Mouse (Mus musculus) heart, embryonic 16.5 days (tissue): ENCODE measurements around the gene Sf3a3. TPM values are rescaled to one million over a fixed set of nuclear protein-coding genes. Genes with fewer than 3 reads are reported as not detected.

ENCODE experiments used
- ATAC-seq: fragments of 200-750 bp; cut with Nextera tagmentation; replicated peaks from 2 replicates; pipeline ENCODE4 v1.8.0; 2017; ENCODE audit warnings: moderate number of reproducible peaks; ENCODE audit not compliant: insufficient read depth, low FRiP score; ENCODE audit errors: extremely low read depth
- H3K27ac ChIP-seq: fragments of 300-500 bp; sonication (generic); 2 replicates; pipeline ENCODE4 v1.5.1; 2014; ENCODE audit warnings: mild to moderate bottlenecking, low read length, control low read depth, moderate library complexity
- H3K27me3 ChIP-seq: fragments of 300-500 bp; sonication (generic); 2 replicates; pipeline ENCODE4 v1.6.1; 2014; ENCODE audit warnings: low read length, mixed read lengths; ENCODE audit not compliant: control insufficient read depth, insufficient read depth
- H3K36me3 ChIP-seq: fragments of 300-500 bp; sonication (generic); 2 replicates; pipeline ENCODE4 v1.6.1; 2014; ENCODE audit not compliant: control insufficient read depth, insufficient read depth
- H3K4me1 ChIP-seq: fragments of 300-500 bp; sonication (generic); 2 replicates; pipeline ENCODE4 v1.6.1; 2014; ENCODE audit warnings: low read length, mixed read lengths; ENCODE audit not compliant: control insufficient read depth, insufficient read depth
- H3K4me2 ChIP-seq: fragments of 300-500 bp; sonication (generic); 2 replicates; pipeline ENCODE4 v1.6.1; 2014; ENCODE audit warnings: low read depth, mild to moderate bottlenecking, control low read depth, low read length
- H3K4me3 ChIP-seq: fragments of 300-500 bp; sonication (generic); 2 replicates; pipeline ENCODE4 v1.5.1; 2014; ENCODE audit warnings: mild to moderate bottlenecking, control low read depth, low read length
- H3K9ac ChIP-seq: fragments of 300-500 bp; sonication (generic); 2 replicates; pipeline ENCODE4 v1.6.1; 2014; ENCODE audit warnings: low read length, control low read depth
- H3K9me3 ChIP-seq: fragments of 300-500 bp; sonication (generic); replicated peaks from 2 replicates; pipeline ENCODE4 v1.6.1; 2016; ENCODE audit warnings: low read length; ENCODE audit not compliant: control insufficient read depth
- WGBS: fragments of 180-500 bp; shearing (Covaris S2); extraction: QIAGEN DNeasy Blood & Tissue Kit; methylation state at CpG from one replicate; pipeline ENCODE4 v1.1.7; 2014; 5-methylcytosine and 5-hydroxymethylcytosine counted together
- polyA plus RNA-seq: library from polyadenylated mRNA; unstranded; fragments of >200 nt; fragmentation: Nextera tagmentation; extraction: Ambion mirVana; gene quantifications from 2 replicates; pipeline ENCODE4 v1.2.1, GENCODE M21; 2015

Gene Sf3a3
- polyA plus RNA-seq, 1 experiment from 2014 or later, result 95.1 TPM

GRCm38 (mm10) chr4:124675958-124676357 lies 38.6 kb upstream of the Sf3a3 start:
- WGBS, result 88% methylated on average over 6 of the region's 6 CpGs
- H3K4me3 ChIP-seq, result no peak overlapping the region
- H3K36me3 ChIP-seq, result peaks cover 25% of the 10 kb centered on the region
- H3K27ac ChIP-seq, result no peak overlapping the region
- peaks cover 19% of the 10 kb centered on the region for H3K27me3 ChIP-seq
- no peak for ATAC-seq
- H3K9me3 ChIP-seq, result no peaks in the 10 kb centered on the region
- peaks cover 13% of the 10 kb centered on the region for H3K4me1 ChIP-seq
- H3K9ac ChIP-seq, result no peak overlapping the region
- no peak overlapping the region for H3K4me2 ChIP-seq

GRCm38 (mm10) chr4:124682270-124682669 lies 32.3 kb upstream of the Sf3a3 start:
- peaks cover 9% of the 10 kb centered on the region for H3K4me1 ChIP-seq
- H3K4me3 ChIP-seq, result no peak overlapping the region
- peaks cover 52% of the 10 kb centered on the region for H3K36me3 ChIP-seq
- no peak overlapping the region for H3K27ac ChIP-seq
- no peak overlapping the region for H3K4me2 ChIP-seq
- H3K9me3 ChIP-seq, result no peaks in the 10 kb centered on the region
- 49% methylated on average over 7 of the region's 7 CpGs for WGBS
- no peaks in the 10 kb centered on the region for H3K27me3 ChIP-seq
- ATAC-seq, result no peak
- H3K9ac ChIP-seq, result no peak overlapping the region

- H3K9ac ChIP-seq, result no peak overlapping the region
- no peak overlapping the region for H3K4me3 ChIP-seq
- H3K4me2 ChIP-seq, result no peak overlapping the region
- no peaks in the 10 kb centered on the region for H3K9me3 ChIP-seq
- H3K27ac ChIP-seq, result no peak overlapping the region
- H3K27me3 ChIP-seq, result no peaks in the 10 kb centered on the region
- WGBS, result 88% methylated on average over 4 of the region's 4 CpGs
- peaks cover 46% of the 10 kb centered on the region for H3K36me3 ChIP-seq
- ATAC-seq, result no peak
- H3K4me1 ChIP-seq, result peaks cover 9% of the 10 kb centered on the region
Measured at GRCm38 (mm10) chr4:124683474-124683873, 31.1 kb upstream of the Sf3a3 start.

GRCm38 (mm10) chr4:124685004-124685403 lies 29.6 kb upstream of the Sf3a3 start:
- H3K4me2 ChIP-seq, result no peak overlapping the region
- no peaks in the 10 kb centered on the region for H3K27me3 ChIP-seq
- ATAC-seq, result no peak
- no peak overlapping the region for H3K4me3 ChIP-seq
- 84% methylated on average over 4 of the region's 4 CpGs for WGBS
- H3K9ac ChIP-seq, result no peak overlapping the region
- H3K4me1 ChIP-seq, result peaks cover 9% of the 10 kb centered on the region
- no peak overlapping the region for H3K27ac ChIP-seq
- peaks cover 35% of the 10 kb centered on the region for H3K36me3 ChIP-seq
- no peaks in the 10 kb centered on the region for H3K9me3 ChIP-seq

- no peaks in the 10 kb centered on the region for H3K9me3 ChIP-seq
- peak overlapping the region; percentile 41 for H3K27ac ChIP-seq
- peaks cover 33% of the 10 kb centered on the region for H3K36me3 ChIP-seq
- H3K9ac ChIP-seq, result no peak overlapping the region
- no peak overlapping the region for H3K4me2 ChIP-seq
- peaks cover 9% of the 10 kb centered on the region for H3K4me1 ChIP-seq
- ATAC-seq, result no peak
- H3K27me3 ChIP-seq, result no peaks in the 10 kb centered on the region
- WGBS, result 62% methylated on average over 8 of the region's 8 CpGs
- no peak overlapping the region for H3K4me3 ChIP-seq
Measured at GRCm38 (mm10) chr4:124685453-124685852, 29.1 kb upstream of the Sf3a3 start.

- H3K36me3 ChIP-seq, result peaks cover 32% of the 10 kb centered on the region
- H3K4me2 ChIP-seq, result no peak overlapping the region
- peaks cover 9% of the 10 kb centered on the region for H3K4me1 ChIP-seq
- no peak overlapping the region for H3K4me3 ChIP-seq
- H3K9ac ChIP-seq, result 0 out of 2 replicates have a peak overlapping the region, but pooled peaks have one; percentile 24
- no peaks in the 10 kb centered on the region for H3K9me3 ChIP-seq
- 52% methylated on average over 8 of the region's 8 CpGs for WGBS
- ATAC-seq, result no peak
- H3K27ac ChIP-seq, result peak overlapping the region; percentile 41
- no peaks in the 10 kb centered on the region for H3K27me3 ChIP-seq
Measured at GRCm38 (mm10) chr4:124685897-124686402, 28.6 kb upstream of the Sf3a3 start.

GRCm38 (mm10) chr4:124691455-124691854 lies 23.1 kb upstream of the Sf3a3 start:
- Histone ChIP-seq H3K9ac (no peak overlapping the region), H3K4me3 (no peak overlapping the region), H3K4me1 (peaks cover 18% of the 10 kb centered on the region), H3K36me3 (no peaks in the 10 kb centered on the region), H3K9me3 (no peaks in the 10 kb centered on the region), H3K4me2 (no peak overlapping the region), H3K27ac (peak overlapping the region; percentile 27; the same call in 1 of the 2 replicates), H3K27me3 (no peaks in the 10 kb centered on the region; the same call in none of the 2 replicates)
- WGBS, result 74% methylated on average over 8 of the region's 8 CpGs
- no peak for ATAC-seq

GRCm38 (mm10) chr4:124692416-124692861 lies 22.1 kb upstream of the Sf3a3 start:
- H3K9ac ChIP-seq, result peak overlapping the region; percentile 85
- 50% methylated on average over 3 of the region's 3 CpGs for WGBS
- ATAC-seq, result no peak
- H3K36me3 ChIP-seq, result no peaks in the 10 kb centered on the region
- H3K4me1 ChIP-seq, result peaks cover 17% of the 10 kb centered on the region
- H3K9me3 ChIP-seq, result no peaks in the 10 kb centered on the region
- peak overlapping the region; percentile 88 for H3K4me2 ChIP-seq
- H3K27me3 ChIP-seq, result no peaks in the 10 kb centered on the region; the same call in none of the 2 replicates
- H3K27ac ChIP-seq, result no peak overlapping the region
- peak overlapping the region; percentile 87 for H3K4me3 ChIP-seq

GRCm38 (mm10) chr4:124693135-124693894 lies 21.3 kb upstream of the Sf3a3 start, which contains the start of gene Utp11:
Utp11 (minus strand) TSS chr4:124693600.
- peak within 1 kb of the TSS; percentile 70 for H3K27ac ChIP-seq
- H3K4me3 ChIP-seq, result peak within 1 kb of the TSS; percentile 87
- ATAC-seq, result peak; percentile 94
- H3K36me3 ChIP-seq, result no peaks in the 10 kb centered on the region
- peak within 1 kb of the TSS; percentile 88 for H3K4me2 ChIP-seq
- peak within 1 kb of the TSS; percentile 85 for H3K9ac ChIP-seq
- H3K27me3 ChIP-seq, result no peaks in the 10 kb centered on the region; the same call in none of the 2 replicates
- peaks cover 17% of the 10 kb centered on the region for H3K4me1 ChIP-seq
- WGBS, result under 1% methylated on average over 43 of the region's 43 CpGs
- no peaks in the 10 kb centered on the region for H3K9me3 ChIP-seq
